Mouse (Mus musculus): ENCODE results near the gene Ubxn11.

Ubxn11 gene

GRCm38 (mm10) chr4:134091225-134091529 is 11.2 kb upstream of the Ubxn11 start:
- no peak for DNase-seq

DNA sequence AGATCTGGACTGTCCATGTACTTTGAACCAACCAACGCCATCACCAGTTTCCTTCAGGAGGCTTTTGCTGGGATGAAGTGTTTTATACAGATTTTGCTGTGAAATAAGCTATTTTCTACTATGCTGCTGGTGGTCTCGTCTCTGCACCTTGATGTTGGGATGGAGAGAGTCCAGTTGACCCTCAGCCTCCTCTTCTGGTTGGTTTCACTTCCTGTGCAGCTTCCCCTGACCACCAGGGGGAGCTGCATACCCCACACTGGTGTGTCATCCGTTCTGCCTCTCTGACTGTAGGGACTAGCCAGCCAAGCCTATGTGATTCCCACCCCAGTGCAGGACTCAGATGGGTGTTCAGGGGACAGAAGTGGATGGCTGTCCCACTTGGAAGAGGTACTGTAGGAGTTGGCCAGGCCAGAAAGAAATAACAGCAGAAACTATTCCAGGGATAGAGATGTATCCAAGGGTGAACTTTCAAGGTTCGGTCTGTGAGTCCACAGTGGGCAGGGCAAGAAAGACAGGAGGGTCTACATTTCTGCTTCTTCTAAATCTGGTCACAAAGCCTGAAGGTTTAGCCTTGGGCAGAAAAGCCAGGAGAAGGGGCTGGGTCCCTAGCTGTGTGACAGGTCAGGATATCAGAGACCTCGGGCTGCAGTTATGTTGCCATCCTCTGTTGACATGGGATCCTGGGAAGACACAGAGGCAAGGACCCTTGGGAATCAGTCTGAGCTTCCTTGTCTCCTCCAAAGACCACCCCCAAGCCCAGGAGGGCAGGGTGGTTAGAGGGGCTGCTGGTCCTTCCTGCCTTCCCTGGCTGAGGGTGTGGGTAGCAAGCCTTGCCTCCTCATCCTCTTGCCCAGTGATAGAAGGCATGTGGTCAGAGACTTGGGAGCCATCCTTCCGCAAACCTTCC is 9.7 kb upstream of the Ubxn11 start:
- DNase-seq, result peak; percentile 74 to 86

DNA sequence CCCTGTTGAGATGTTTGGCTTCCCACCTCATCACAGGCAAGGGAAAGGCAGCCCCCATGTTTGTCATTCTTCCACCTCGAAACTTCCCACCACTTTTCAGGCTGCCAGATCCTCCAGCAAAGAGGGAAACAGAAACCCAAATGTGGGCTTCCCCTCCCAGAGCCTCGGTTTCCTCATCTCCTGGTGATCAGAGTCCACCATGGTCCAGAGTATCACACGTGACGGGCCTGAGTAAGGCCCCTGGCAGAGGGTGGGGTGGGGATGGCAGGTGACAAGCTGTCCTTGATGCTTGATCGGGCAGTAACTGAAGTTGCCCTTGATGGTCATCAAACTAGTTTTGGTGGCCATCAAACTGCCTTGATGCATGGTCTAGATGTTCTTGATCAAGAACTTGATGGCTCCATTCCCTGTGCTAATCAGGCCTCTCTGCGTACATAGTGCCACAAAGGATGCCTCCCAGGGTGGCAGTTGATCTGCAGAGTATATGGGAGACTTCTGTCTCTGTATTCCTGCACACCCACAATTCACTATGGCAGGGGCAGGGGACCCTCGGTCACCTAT is 8.3 kb upstream of the Ubxn11 start:
- DNase-seq, result no peak

GRCm38 (mm10) chr4:134094923-134095547 is 7.3 kb upstream of the Ubxn11 start, which contains the start of gene Cd52:
TSS of gene Cd52 (minus strand) at chr4:134095082.
- DNase-seq, result peak; percentile 77 to 83

DNA sequence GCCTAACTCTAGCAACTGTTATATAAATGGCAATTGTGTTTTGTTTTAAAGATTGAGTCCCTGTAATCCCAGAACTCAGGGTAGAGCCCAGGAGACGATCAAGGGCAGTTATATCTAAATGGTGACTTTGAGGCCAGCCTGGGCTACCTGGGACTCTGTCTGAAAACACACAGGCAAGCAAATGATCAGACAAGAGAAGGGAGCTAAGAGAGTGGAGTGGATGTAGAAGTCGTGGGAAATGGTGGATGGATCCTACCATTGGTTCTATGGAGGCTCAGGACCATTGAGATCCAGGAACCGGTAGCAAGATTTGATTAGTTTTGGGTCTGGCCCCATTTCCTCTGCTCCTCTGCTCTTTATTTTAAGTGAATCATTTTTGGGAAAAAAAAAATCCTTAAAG is 6.2 kb upstream of the Ubxn11 start:
- no peak for DNase-seq

GRCm38 (mm10) chr4:134097015-134097608 is 5.3 kb upstream of the Ubxn11 start:
- peak; percentile 69 to 71 for DNase-seq

- DNase-seq, result peak; percentile 81 to 88
Observed at GRCm38 (mm10) chr4:134098628-134099027, 3.7 kb upstream of the Ubxn11 start.

- peak in 1 of 2 experiments; percentile 46 for DNase-seq
Observed at GRCm38 (mm10) chr4:134100245-134100644, 2.1 kb upstream of the Ubxn11 start.

DNA sequence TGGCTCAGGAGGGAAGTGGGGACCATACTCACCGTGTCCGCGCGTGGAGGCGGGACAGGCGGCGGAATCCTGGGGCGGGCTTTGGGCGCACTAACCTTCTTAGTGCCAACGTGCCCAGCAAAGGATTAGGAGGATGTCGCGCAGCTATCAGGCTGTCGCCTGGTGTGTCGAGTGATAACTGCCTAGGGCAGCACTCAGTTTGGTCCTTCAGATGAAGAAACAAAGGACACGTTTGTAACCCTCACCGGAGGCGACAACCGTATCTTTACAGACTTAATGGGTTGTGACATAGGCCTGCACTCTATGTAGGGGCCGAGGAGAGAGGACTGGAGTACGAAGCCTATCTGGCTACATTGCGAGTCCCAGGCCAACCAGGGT is 361 bp downstream of the Ubxn11 start:
- DNase-seq, result no peak

GRCm38 (mm10) chr4:134106105-134106504 is 3.7 kb downstream of the Ubxn11 start:
- no peak for DNase-seq

- no peak for DNase-seq
Observed at GRCm38 (mm10) chr4:134107730-134108129, 5.4 kb downstream of the Ubxn11 start.

- DNase-seq, result no peak
Observed at GRCm38 (mm10) chr4:134108196-134108595, 5.8 kb downstream of the Ubxn11 start.

DNA sequence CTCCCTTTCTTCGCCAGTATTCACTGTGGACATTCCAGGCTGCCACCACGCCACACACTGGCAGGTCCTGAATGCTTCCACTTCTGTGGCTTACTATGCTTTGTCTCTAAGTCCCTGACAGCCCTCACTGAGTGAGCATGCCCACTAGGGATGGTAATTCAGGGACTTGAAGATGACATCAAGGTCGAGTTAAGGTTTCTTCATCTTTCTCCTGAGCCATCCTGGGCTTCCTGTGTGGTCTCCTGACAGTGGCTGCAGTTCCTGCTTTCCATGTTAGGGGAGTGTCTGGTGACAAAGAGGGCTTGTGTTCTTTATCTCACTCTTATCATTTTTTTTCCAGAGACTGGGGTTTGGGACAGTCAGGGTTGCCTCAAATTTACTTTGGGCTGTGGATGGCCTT is 8.3 kb downstream of the Ubxn11 start:
- DNase-seq, result no peak

DNA sequence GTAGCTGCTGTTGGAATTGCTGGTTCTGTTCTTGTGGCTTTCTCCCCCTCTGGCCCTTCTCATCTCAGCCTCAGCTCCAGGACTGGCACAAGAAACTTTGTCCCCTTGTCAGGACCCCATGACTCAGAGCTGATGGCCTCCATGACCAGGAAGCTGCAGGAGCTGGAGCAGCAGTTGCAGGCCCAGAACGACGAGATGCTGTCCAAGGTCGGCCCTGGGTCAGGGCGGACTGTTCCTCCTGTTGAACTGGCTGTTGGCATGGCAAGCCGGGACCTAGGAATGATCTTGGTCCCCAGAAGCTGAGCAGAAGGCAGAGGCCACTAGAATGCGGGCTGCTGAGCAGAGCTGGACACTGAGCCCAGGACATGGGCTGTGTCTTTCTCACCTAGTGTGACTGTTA is 10.0 kb downstream of the Ubxn11 start:
- no peak for DNase-seq

- no peak for DNase-seq
Observed at GRCm38 (mm10) chr4:134113356-134113994, 11.1 kb downstream of the Ubxn11 start.

- no peak for DNase-seq
Observed at GRCm38 (mm10) chr4:134114038-134114437, 11.7 kb downstream of the Ubxn11 start.

- DNase-seq, result no peak
Observed at GRCm38 (mm10) chr4:134115215-134116144, 13.1 kb downstream of the Ubxn11 start.

GRCm38 (mm10) chr4:134116501-134116900 is 14.1 kb downstream of the Ubxn11 start:
- no peak for DNase-seq

DNA sequence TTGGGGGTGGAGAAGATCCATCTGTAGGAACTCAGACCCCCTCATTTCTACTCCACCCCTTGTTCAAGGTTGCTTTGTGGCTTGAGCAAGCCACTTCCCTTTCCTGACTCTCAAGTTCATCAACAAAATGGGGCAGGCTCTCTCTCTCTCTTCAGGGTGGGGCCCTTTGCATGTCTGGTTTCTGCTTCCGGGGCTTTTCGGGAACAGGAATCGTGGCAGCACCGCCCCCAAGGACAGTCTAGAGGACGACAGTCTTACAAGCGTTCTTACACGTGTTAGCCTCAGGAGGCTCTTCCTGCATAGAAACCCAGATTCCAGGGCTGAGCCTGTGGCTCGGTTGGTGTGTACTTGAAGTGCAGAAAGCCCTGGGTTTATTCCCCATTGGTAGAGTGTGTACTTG is 14.6 kb downstream of the Ubxn11 start:
- DNase-seq, result peak; percentile 62 to 70

DNA sequence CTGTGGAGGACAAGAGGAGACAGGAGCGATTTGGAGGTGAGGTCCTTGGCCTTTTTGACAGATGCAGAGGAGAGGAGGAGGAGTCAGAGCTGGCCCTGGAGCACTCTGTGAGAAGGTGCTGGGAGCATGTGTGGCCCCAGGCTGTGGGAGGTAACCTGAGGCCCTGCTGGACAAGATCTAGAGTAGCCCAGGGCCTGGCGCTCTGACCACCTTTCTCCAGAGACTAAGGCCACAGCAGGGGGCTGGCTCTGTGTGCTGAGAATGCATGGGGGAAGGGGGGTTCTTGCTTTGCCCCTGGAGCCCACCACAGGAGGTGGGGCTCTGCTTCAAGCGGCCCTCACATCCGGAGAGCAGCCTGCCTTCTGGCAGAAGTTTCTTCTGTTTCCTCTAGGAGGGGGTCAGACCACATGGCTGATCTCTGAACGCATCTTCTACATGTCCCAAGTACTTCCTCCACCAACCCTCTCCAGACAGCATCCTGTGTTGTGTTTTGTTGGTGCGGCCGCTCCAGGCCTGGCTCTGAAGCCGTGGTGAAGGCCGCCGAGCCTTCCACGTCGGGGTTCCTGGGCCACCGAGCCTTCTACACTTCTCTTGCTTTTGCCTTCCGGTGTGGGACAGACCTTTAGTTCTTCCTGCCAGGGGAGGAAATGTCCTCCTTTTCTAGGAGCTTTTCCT is 15.9 kb downstream of the Ubxn11 start:
- DNase-seq, result peak; percentile 42 to 48

DNA sequence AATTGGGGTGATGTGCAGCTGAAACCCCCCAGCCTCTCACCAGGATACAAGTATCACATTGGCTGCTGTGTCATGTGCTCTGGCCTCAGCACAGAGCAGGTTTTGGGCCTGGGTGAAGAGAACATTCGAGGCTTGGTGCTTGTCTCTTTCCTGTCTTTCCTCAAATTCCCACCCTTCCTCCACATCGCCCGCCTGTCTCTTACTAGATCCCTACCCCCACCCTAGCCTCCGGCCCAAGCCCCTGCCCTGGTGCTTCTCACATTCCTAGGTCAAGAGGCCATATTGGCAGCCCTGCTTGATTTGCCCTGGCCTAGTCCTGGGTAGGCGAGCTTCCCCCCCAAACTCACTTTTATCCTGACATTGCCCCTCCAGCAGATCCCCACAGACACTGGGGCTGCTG is 16.7 kb downstream of the Ubxn11 start:
- no peak for DNase-seq
